Mouse (Mus musculus): ENCODE results near the gene Tmem60.
A peak's percentile ranks its signal among the peaks of the same experiment; 100 is the strongest.

Tmem60 gene

GRCm38 (mm10) chr5:20881915-20882800 is at the start of gene Tmem60, which contains the start of gene Phtf2:
Tmem60 (plus strand) TSS chr5:20882191.
Phtf2 (minus strand) TSS chr5:20882124.
- peak; percentile 98 to 99 for DNase-seq

GRCm38 (mm10) chr5:20834399-20834798 is 47.6 kb upstream of the Tmem60 start:
- no peak for DNase-seq

- DNase-seq, result no peak
Observed at GRCm38 (mm10) chr5:20837082-20837481, 44.9 kb upstream of the Tmem60 start.

GRCm38 (mm10) chr5:20843405-20843804 is 38.6 kb upstream of the Tmem60 start:
- DNase-seq, result no peak

- DNase-seq, result no peak
Observed at GRCm38 (mm10) chr5:20843816-20844215, 38.2 kb upstream of the Tmem60 start.

- no peak for DNase-seq
Observed at GRCm38 (mm10) chr5:20847010-20847409, 35.0 kb upstream of the Tmem60 start.

- no peak for DNase-seq
Observed at GRCm38 (mm10) chr5:20855066-20855465, 26.9 kb upstream of the Tmem60 start.

- DNase-seq, result no peak
Observed at GRCm38 (mm10) chr5:20858404-20858803, 23.6 kb upstream of the Tmem60 start.

- no peak for DNase-seq
Observed at GRCm38 (mm10) chr5:20860565-20860964, 21.4 kb upstream of the Tmem60 start.

- no peak for DNase-seq
Observed at GRCm38 (mm10) chr5:20861901-20862300, 20.1 kb upstream of the Tmem60 start.

GRCm38 (mm10) chr5:20864216-20864969 is 17.6 kb upstream of the Tmem60 start:
- DNase-seq, result no peak

GRCm38 (mm10) chr5:20865193-20865755 is 16.7 kb upstream of the Tmem60 start:
- no peak for DNase-seq

GRCm38 (mm10) chr5:20873146-20873545 is 8.8 kb upstream of the Tmem60 start:
- DNase-seq, result no peak

GRCm38 (mm10) chr5:20876934-20877426 is 5.0 kb upstream of the Tmem60 start:
- no peak for DNase-seq

GRCm38 (mm10) chr5:20880386-20880785 is 1.6 kb upstream of the Tmem60 start:
- DNase-seq, result no peak

GRCm38 (mm10) chr5:20880797-20881775 is 905 bp upstream of the Tmem60 start:
- peak; percentile 49 to 51 for DNase-seq

GRCm38 (mm10) chr5:20884036-20884620 is 2.1 kb downstream of the Tmem60 start:
- no peak for DNase-seq

GRCm38 (mm10) chr5:20897446-20898167 is 15.6 kb downstream of the Tmem60 start:
- no peak for DNase-seq

GRCm38 (mm10) chr5:20904647-20905046 is 22.7 kb downstream of the Tmem60 start:
- DNase-seq, result no peak

GRCm38 (mm10) chr5:20905437-20905836 is 23.4 kb downstream of the Tmem60 start:
- DNase-seq, result no peak

GRCm38 (mm10) chr5:20906191-20906590 is 24.2 kb downstream of the Tmem60 start:
- DNase-seq, result no peak

All from spleen, adult 18-20 months (tissue).